Mouse (Mus musculus) lung, embryonic 16.5 days (tissue): ENCODE measurements at regions not wholly inside any gene's neighbourhood (a gene's known extent, or its start where the extent isn't known, plus 50 kb on each side); places are given as distances from the start of the nearest gene placed in this dataset.

ENCODE experiments used
- ATAC-seq: fragments of 200-750 bp; cut with Nextera tagmentation; 2 replicates; pipeline ENCODE4 v1.8.0; 2017; ENCODE audit warnings: low read depth, mild to moderate bottlenecking, moderate library complexity
- H3K27ac ChIP-seq: fragments of 300-500 bp; sonication (generic); 2 replicates; pipeline ENCODE4 v1.5.1; 2014; ENCODE audit warnings: mild to moderate bottlenecking, control low read depth, low read length
- H3K27me3 ChIP-seq: fragments of 300-500 bp; sonication (generic); 2 replicates; pipeline ENCODE4 v1.6.1; 2014; ENCODE audit warnings: low read depth, low read length, mixed read lengths; ENCODE audit not compliant: control insufficient read depth, insufficient read depth
- H3K36me3 ChIP-seq: fragments of 300-500 bp; sonication (generic); 2 replicates; pipeline ENCODE4 v1.6.1; 2014; ENCODE audit warnings: low read length; ENCODE audit not compliant: control insufficient read depth, insufficient read depth
- H3K4me1 ChIP-seq: fragments of 300-500 bp; sonication (generic); replicated peaks from 2 replicates; pipeline ENCODE4 v1.6.1; 2014; ENCODE audit warnings: low read length, mixed read lengths; ENCODE audit not compliant: control insufficient read depth, insufficient read depth
- H3K4me2 ChIP-seq: fragments of 300-500 bp; sonication (generic); 2 replicates; pipeline ENCODE4 v1.6.1; 2014; ENCODE audit warnings: low read depth, low read length, control low read depth
- H3K4me3 ChIP-seq: fragments of 300-500 bp; sonication (generic); 2 replicates; pipeline ENCODE4 v1.5.1; 2014; ENCODE audit warnings: mild to moderate bottlenecking, low read length, control low read depth
- H3K9ac ChIP-seq: fragments of 300-500 bp; sonication (generic); 2 replicates; pipeline ENCODE4 v1.6.1; 2014; ENCODE audit warnings: low read length, control low read depth
- H3K9me3 ChIP-seq: fragments of 300-500 bp; sonication (generic); 2 replicates; pipeline ENCODE4 v1.6.1; 2016; ENCODE audit warnings: low read length; ENCODE audit not compliant: control insufficient read depth
- WGBS: fragments of 180-500 bp; shearing (Covaris S2); extraction: QIAGEN DNeasy Blood & Tissue Kit; methylation state at CpG from one replicate; pipeline ENCODE4 v1.1.7; 2014; 5-methylcytosine and 5-hydroxymethylcytosine counted together

- no peak overlapping the region for H3K4me3 ChIP-seq
- H3K27ac ChIP-seq = no peak overlapping the region
- H3K9me3 ChIP-seq = no peaks in the 10 kb centered on the region
- no peaks in the 10 kb centered on the region for H3K36me3 ChIP-seq
- ATAC-seq = no peak
- no peak overlapping the region for H3K9ac ChIP-seq
- H3K4me2 ChIP-seq = no peak overlapping the region
- H3K4me1 ChIP-seq = no peaks in the 10 kb centered on the region
- no peaks in the 10 kb centered on the region for H3K27me3 ChIP-seq
- 70% methylated on average over 5 of the region's 5 CpGs for WGBS
Measured at GRCm38 (mm10) chr9:84977470-84977869, 335.1 kb upstream of the Gm11114 start.

DNA sequence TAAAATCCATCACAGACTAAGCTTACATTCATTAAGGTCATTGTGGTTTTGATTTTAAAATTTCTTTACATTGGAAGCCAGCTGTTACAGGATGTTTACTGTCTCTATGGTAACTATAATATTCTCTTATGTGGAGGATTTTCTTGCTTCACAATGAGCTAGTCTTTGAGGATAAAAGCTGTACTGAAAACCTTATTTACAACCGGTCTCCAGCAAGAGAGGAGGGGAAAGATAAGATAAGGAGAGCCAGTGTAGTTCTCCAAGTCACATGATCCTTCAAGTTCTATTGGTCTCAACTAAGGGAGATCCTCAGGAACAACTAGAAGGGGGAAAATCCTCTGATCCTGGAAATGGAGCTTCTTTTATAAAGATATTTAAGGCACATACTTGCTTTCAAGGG lies 309.2 kb upstream of the Gm11114 start:
- H3K27me3 ChIP-seq = no peaks in the 10 kb centered on the region
- no peak overlapping the region for H3K4me2 ChIP-seq
- WGBS = 17% methylated on average over 1 of the region's 1 CpGs
- H3K4me3 ChIP-seq = no peak overlapping the region
- ATAC-seq = peak; percentile 47; the same call in 1 of the 2 replicates
- H3K9me3 ChIP-seq = no peaks in the 10 kb centered on the region
- H3K9ac ChIP-seq = no peak overlapping the region
- H3K27ac ChIP-seq = no peak overlapping the region
- H3K4me1 ChIP-seq = no peaks in the 10 kb centered on the region
- no peaks in the 10 kb centered on the region for H3K36me3 ChIP-seq

- ATAC-seq = no peak
- WGBS = 50% methylated on average over 1 of the region's 1 CpGs
- H3K27ac ChIP-seq = no peak overlapping the region
Measured at GRCm38 (mm10) chr9:85011361-85011760, 301.2 kb upstream of the Gm11114 start.

DNA sequence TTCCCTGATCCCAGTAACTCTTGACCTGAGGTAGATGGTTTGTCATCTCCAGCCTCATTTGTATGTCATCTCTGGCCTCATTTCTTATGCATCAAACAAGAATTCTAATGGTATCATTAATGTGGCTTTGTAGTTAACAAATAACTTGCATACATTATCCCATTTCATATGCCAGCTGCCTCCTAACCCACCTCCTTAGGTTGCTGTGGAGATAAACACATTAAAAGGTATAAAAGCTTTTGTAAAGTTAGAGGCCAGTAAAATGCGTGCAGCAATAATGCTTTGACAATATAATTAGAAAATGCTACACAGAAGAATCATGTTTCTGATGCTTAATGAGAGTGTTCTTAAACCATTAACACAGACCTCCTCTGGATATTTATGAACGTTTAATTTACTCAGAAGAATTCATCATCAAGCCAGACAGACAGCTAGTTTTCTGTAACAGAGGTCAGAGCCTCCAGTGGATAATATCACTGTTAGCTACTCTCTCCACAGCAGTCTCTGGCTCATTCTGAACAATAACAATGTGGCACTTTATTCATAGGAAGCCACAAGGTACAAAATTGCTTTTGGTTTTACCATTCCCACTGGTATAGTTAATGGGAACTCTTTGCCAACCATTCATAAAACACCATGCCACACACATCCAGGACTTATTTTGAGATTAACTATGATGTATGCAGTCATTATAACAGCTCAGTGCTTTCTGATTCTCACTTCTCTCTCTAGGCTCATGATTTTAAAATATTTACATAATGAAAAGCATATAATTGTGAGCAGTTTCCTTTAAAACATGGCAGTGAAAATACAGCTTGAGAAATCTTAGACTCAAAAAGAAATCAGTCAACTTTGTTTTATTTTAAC lies 264.2 kb upstream of the Gm11114 start:
- no peak overlapping the region for H3K4me2 ChIP-seq
- H3K4me3 ChIP-seq = no peak overlapping the region
- 69% methylated on average over 2 of the region's 2 CpGs for WGBS
- no peaks in the 10 kb centered on the region for H3K27me3 ChIP-seq
- no peak overlapping the region for H3K27ac ChIP-seq
- no peak overlapping the region for H3K9ac ChIP-seq
- H3K4me1 ChIP-seq = no peaks in the 10 kb centered on the region
- no peak for ATAC-seq
- H3K36me3 ChIP-seq = no peaks in the 10 kb centered on the region
- no peaks in the 10 kb centered on the region for H3K9me3 ChIP-seq

More at GRCm38 (mm10) chr9:85011361-85011760, 301.2 kb upstream of the Gm11114 start:
- Histone ChIP-seq H3K4me2 (no peak overlapping the region), H3K9ac (no peak overlapping the region), H3K36me3 (no peaks in the 10 kb centered on the region), H3K9me3 (no peaks in the 10 kb centered on the region), H3K4me3 (no peak overlapping the region), H3K27me3 (no peaks in the 10 kb centered on the region), H3K4me1 (no peaks in the 10 kb centered on the region)

DNA sequence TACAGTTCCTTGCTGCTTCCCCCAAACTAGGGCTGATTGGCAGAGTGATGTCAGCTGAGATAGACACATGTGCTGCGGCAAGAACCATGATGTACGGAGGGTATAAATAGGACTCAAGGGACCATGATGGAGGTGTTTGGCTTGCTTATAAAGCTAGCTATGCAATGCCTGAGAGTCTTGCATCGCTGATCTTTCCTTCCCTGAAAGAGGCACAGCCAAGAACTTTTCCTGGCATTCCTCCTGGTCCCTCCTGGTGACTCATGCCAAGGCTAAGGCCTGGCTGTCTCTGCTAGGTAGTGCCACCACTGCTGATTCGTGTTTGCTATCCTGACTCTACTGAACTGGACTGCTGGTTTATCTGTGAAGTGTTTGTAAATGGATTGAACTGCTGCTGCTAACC lies 260.0 kb upstream of the Gm11114 start:
- Histone ChIP-seq H3K4me3 (no peak overlapping the region), H3K27ac (no peak overlapping the region), H3K36me3 (no peaks in the 10 kb centered on the region), H3K9ac (no peak overlapping the region), H3K9me3 (no peaks in the 10 kb centered on the region), H3K27me3 (no peaks in the 10 kb centered on the region), H3K4me1 (no peaks in the 10 kb centered on the region), H3K4me2 (no peak overlapping the region)
- ATAC-seq = no peak
- 64% methylated on average over 4 of the region's 4 CpGs for WGBS

- H3K27me3 ChIP-seq = no peaks in the 10 kb centered on the region
- no peak overlapping the region for H3K9ac ChIP-seq
- H3K4me3 ChIP-seq = no peak overlapping the region
- H3K36me3 ChIP-seq = no peaks in the 10 kb centered on the region
- no peak overlapping the region for H3K4me2 ChIP-seq
- ATAC-seq = no peak
- no peaks in the 10 kb centered on the region for H3K4me1 ChIP-seq
- whole genome bisulfite sequencing = 37% methylated on average over 5 of the region's 5 CpGs
- no peak overlapping the region for H3K27ac ChIP-seq
- no peaks in the 10 kb centered on the region for H3K9me3 ChIP-seq
Measured at GRCm38 (mm10) chr9:85079975-85080374, 232.6 kb upstream of the Gm11114 start.

- Histone ChIP-seq H3K27me3 (no peaks in the 10 kb centered on the region), H3K9ac (no peak overlapping the region), H3K4me2 (no peak overlapping the region), H3K27ac (no peak overlapping the region), H3K4me1 (no peaks in the 10 kb centered on the region), H3K36me3 (no peaks in the 10 kb centered on the region), H3K9me3 (no peaks in the 10 kb centered on the region), H3K4me3 (no peak overlapping the region)
- 67% methylated on average over 6 of the region's 6 CpGs for WGBS
- no peak for ATAC-seq
Measured at GRCm38 (mm10) chr9:85088556-85089338, 223.8 kb upstream of the Gm11114 start.

- Histone ChIP-seq H3K4me3 (no peak overlapping the region), H3K9me3 (no peaks in the 10 kb centered on the region), H3K27ac (no peak overlapping the region), H3K9ac (no peak overlapping the region), H3K36me3 (no peaks in the 10 kb centered on the region), H3K4me2 (no peak overlapping the region), H3K27me3 (no peaks in the 10 kb centered on the region), H3K4me1 (no peaks in the 10 kb centered on the region)
- ATAC-seq = no peak
- WGBS = 58% methylated on average over 10 of the region's 10 CpGs
Measured at GRCm38 (mm10) chr9:85090297-85090696, 222.3 kb upstream of the Gm11114 start.

DNA sequence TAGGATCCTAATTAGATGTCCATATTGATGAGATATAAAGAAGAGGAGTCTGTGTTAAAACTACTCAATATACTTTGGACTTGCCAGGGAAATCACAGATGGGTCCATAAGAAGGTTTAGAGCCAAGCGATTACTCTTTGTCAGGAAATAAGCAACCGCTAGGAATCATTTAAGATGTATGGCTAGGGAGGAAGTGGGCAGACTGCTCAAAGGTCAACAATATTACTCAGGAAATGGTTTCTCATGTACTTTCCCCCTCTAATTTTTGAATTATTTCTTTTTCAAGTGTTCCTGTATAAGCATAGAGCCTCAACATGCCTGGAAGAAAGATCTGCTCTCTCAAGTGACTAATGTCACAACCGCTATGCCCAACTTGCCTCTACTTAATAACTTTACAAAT lies 217.3 kb upstream of the Gm11114 start:
- Histone ChIP-seq H3K9ac (no peak overlapping the region), H3K4me1 (no peaks in the 10 kb centered on the region), H3K27ac (no peak overlapping the region), H3K4me3 (no peak overlapping the region), H3K27me3 (no peaks in the 10 kb centered on the region), H3K4me2 (no peak overlapping the region), H3K9me3 (no peaks in the 10 kb centered on the region), H3K36me3 (no peaks in the 10 kb centered on the region)
- WGBS = 73% methylated on average over 3 of the region's 3 CpGs
- ATAC-seq = no peak
